Mouse (Mus musculus) limb, embryonic 11.5 days (tissue): ENCODE results near the gene Nav3. TPM values are rescaled to one million over a fixed set of nuclear protein-coding genes. Genes with fewer than 3 reads are reported as not detected.

Experiments used
- ATAC-seq: fragments of 200-750 bp; cut with Nextera tagmentation; 2 replicates; pipeline ENCODE4 v1.8.0; 2017; ENCODE audit warnings: low read depth; ENCODE audit not compliant: insufficient number of reproducible peaks, low FRiP score, low TSS enrichment
- DNase-seq: peaks from one replicate; pipeline ENCODE4 v3.0.0-alpha.2; 2015; ENCODE audit warnings: low spot score
- H3K27ac ChIP-seq: fragments of 300-500 bp; sonication (generic); replicated peaks from 2 replicates; pipeline ENCODE4 v1.5.1; 2014; ENCODE audit warnings: low read depth, mild to moderate bottlenecking, low read length
- H3K27me3 ChIP-seq: fragments of 300-500 bp; sonication (generic); 2 replicates; pipeline ENCODE4 v1.6.1; 2014; ENCODE audit warnings: mild to moderate bottlenecking, low read length, mixed read lengths; ENCODE audit not compliant: control insufficient read depth, insufficient read depth
- H3K36me3 ChIP-seq: fragments of 300-500 bp; sonication (generic); 2 replicates; pipeline ENCODE4 v1.6.1; 2014; ENCODE audit warnings: mild to moderate bottlenecking, low read length, moderate library complexity, mixed read lengths; ENCODE audit not compliant: control insufficient read depth, insufficient read depth
- H3K4me1 ChIP-seq: fragments of 300-500 bp; sonication (generic); 2 replicates; pipeline ENCODE4 v1.6.1; 2014; ENCODE audit warnings: low read length, mixed read lengths; ENCODE audit not compliant: control insufficient read depth, insufficient read depth
- H3K4me2 ChIP-seq: fragments of 300-500 bp; sonication (generic); 2 replicates; pipeline ENCODE4 v1.6.1; 2014; ENCODE audit warnings: low read depth, mild to moderate bottlenecking, moderate library complexity; ENCODE audit not compliant: severe bottlenecking
- H3K4me3 ChIP-seq: fragments of 300-500 bp; sonication (generic); 2 replicates; pipeline ENCODE4 v1.5.1; 2014; ENCODE audit warnings: low read depth, low read length
- H3K9ac ChIP-seq: fragments of 300-500 bp; sonication (generic); 2 replicates; pipeline ENCODE4 v1.6.1; 2014; ENCODE audit warnings: mild to moderate bottlenecking, low read length
- H3K9me3 ChIP-seq: fragments of 300-500 bp; sonication (generic); 2 replicates; pipeline ENCODE4 v1.6.1; 2016; ENCODE audit warnings: low read length; ENCODE audit not compliant: control insufficient read depth
- WGBS: fragments of 180-500 bp; shearing (Covaris S2); extraction: QIAGEN DNeasy Blood & Tissue Kit; methylation state at CpG from one replicate; pipeline ENCODE4 v1.1.7; 2014; 5-methylcytosine and 5-hydroxymethylcytosine counted together
- polyA plus RNA-seq: library from polyadenylated mRNA; unstranded; fragments of >200 nt; fragmentation: Nextera tagmentation; extraction: Ambion mirVana; gene quantifications from 2 replicates; pipeline ENCODE4 v1.2.1, GENCODE M21; 2014

Gene Nav3
- polyA plus RNA-seq, 1 experiment from 2014 or later: 1.8 TPM

- 87% methylated on average over 4 of the region's 4 CpGs for WGBS
- ATAC-seq (no peak), DNase-seq (no peak)
- Histone ChIP-seq H3K27ac (no peak overlapping the region), H3K9me3 (no peaks in the 10 kb centered on the region), H3K27me3 (no peaks in the 10 kb centered on the region), H3K4me2 (no peak overlapping the region), H3K4me1 (no peaks in the 10 kb centered on the region), H3K36me3 (no peaks in the 10 kb centered on the region), H3K4me3 (no peak overlapping the region), H3K9ac (no peak overlapping the region)
Observed at GRCm38 (mm10) chr10:109903241-109903640, 552.8 kb downstream of the Nav3 start.

GRCm38 (mm10) chr10:109889171-109889475 is 566.9 kb downstream of the Nav3 start:
- Histone ChIP-seq H3K27me3 (no peaks in the 10 kb centered on the region), H3K4me2 (no peak overlapping the region), H3K9ac (no peak overlapping the region), H3K9me3 (no peaks in the 10 kb centered on the region), H3K4me3 (no peak overlapping the region), H3K36me3 (no peaks in the 10 kb centered on the region), H3K4me1 (no peaks in the 10 kb centered on the region), H3K27ac (no peak overlapping the region)
- DNase-seq: no peak
- ATAC-seq: no peak
- WGBS: 90% methylated on average over 3 of the region's 3 CpGs

GRCm38 (mm10) chr10:109888355-109889170 is 567.4 kb downstream of the Nav3 start:
- DNase-seq (no peak), ATAC-seq (no peak)
- H3K27ac ChIP-seq: no peak overlapping the region
- H3K9ac ChIP-seq: no peak overlapping the region
- no peaks in the 10 kb centered on the region for H3K9me3 ChIP-seq
- 85% methylated on average over 11 of the region's 11 CpGs for WGBS
- H3K4me2 ChIP-seq: no peak overlapping the region
- H3K4me3 ChIP-seq: no peak overlapping the region
- no peaks in the 10 kb centered on the region for H3K36me3 ChIP-seq
- H3K27me3 ChIP-seq: no peaks in the 10 kb centered on the region
- no peaks in the 10 kb centered on the region for H3K4me1 ChIP-seq

- Histone ChIP-seq H3K9ac (no peak overlapping the region), H3K36me3 (no peaks in the 10 kb centered on the region), H3K27me3 (no peaks in the 10 kb centered on the region), H3K4me1 (no peaks in the 10 kb centered on the region), H3K4me2 (no peak overlapping the region), H3K9me3 (no peaks in the 10 kb centered on the region), H3K4me3 (no peak overlapping the region), H3K27ac (no peak overlapping the region)
- DNase-seq: no peak
- no peak for ATAC-seq
- WGBS: 85% methylated on average over 3 of the region's 3 CpGs
Observed at GRCm38 (mm10) chr10:109887160-109887559, 568.8 kb downstream of the Nav3 start.

DNA sequence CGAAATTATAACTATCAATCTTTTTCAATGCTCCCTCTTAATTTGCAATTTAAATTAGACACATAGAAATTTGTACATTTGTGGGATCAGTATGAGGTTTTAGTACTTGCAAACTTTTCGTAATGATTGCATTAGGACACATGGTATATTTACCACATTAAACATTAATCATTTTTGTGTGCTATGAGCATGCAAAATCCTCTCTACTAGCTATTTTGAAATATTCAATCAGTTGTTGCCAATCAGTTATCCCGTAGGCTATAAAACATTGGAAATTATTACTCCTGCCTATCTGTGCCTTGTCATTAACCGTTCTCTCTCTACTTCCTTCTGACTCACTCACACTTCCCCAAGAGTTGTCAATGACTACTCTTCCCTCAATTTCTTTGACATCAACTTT is 579.9 kb downstream of the Nav3 start:
- H3K27ac ChIP-seq: no peak overlapping the region
- 87% methylated on average over 4 of the region's 4 CpGs for WGBS
- no peak overlapping the region for H3K4me2 ChIP-seq
- no peaks in the 10 kb centered on the region for H3K27me3 ChIP-seq
- no peak overlapping the region for H3K9ac ChIP-seq
- H3K4me1 ChIP-seq: no peaks in the 10 kb centered on the region
- DNase-seq (no peak), ATAC-seq (no peak)
- H3K36me3 ChIP-seq: no peaks in the 10 kb centered on the region
- no peaks in the 10 kb centered on the region for H3K9me3 ChIP-seq
- H3K4me3 ChIP-seq: no peak overlapping the region

GRCm38 (mm10) chr10:109875312-109875830 is 580.6 kb downstream of the Nav3 start:
- H3K36me3 ChIP-seq: no peaks in the 10 kb centered on the region
- no peak for DNase-seq
- no peaks in the 10 kb centered on the region for H3K27me3 ChIP-seq
- H3K4me1 ChIP-seq: no peaks in the 10 kb centered on the region
- H3K9ac ChIP-seq: no peak overlapping the region
- no peak overlapping the region for H3K4me2 ChIP-seq
- no peak overlapping the region for H3K4me3 ChIP-seq
- no peaks in the 10 kb centered on the region for H3K9me3 ChIP-seq
- ATAC-seq: no peak
- no peak overlapping the region for H3K27ac ChIP-seq

DNA sequence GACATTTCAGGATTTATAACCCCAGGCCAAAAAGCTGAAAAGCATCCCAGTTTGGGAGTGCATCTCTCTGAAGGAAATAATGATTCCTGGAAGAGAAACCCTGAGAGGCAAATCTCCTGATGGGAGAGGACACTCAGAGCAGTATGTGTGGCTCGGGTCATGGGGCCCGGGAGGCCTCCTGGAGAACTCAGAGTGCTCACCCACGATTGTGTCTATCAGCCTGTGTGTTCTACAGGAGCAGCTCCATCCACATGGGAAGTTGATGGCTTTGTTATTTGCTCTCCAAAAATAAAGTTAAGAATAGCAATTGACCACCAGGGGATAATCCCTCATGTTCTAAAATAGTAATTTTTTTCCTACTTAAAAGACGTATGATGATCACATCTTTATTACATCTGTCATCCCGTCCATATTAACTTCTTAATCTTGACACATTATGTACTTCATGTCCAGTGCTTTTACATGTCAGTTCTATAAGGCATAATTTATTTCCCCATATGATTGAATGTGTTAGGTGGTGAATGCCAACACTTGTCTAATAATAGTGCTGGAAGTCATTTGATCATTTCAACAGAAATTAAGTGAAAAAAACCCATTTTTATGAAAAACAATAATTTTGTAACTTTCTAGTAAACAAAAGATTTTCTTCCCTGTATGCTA is 581.2 kb downstream of the Nav3 start:
- DNase-seq (no peak), ATAC-seq (no peak)
- Histone ChIP-seq H3K27ac (no peak overlapping the region), H3K36me3 (no peaks in the 10 kb centered on the region), H3K4me3 (no peak overlapping the region), H3K4me2 (no peak overlapping the region), H3K9me3 (no peaks in the 10 kb centered on the region), H3K4me1 (no peaks in the 10 kb centered on the region), H3K27me3 (no peaks in the 10 kb centered on the region), H3K9ac (no peak overlapping the region)
- 31% methylated on average over 5 of the region's 5 CpGs for WGBS

GRCm38 (mm10) chr10:109866063-109866462 is 589.9 kb downstream of the Nav3 start:
- H3K9me3 ChIP-seq: no peaks in the 10 kb centered on the region
- H3K4me1 ChIP-seq: no peaks in the 10 kb centered on the region
- 80% methylated on average over 2 of the region's 2 CpGs for WGBS
- no peaks in the 10 kb centered on the region for H3K27me3 ChIP-seq
- H3K4me2 ChIP-seq: no peak overlapping the region
- H3K27ac ChIP-seq: no peak overlapping the region
- no peaks in the 10 kb centered on the region for H3K36me3 ChIP-seq
- DNase-seq (no peak), ATAC-seq (no peak)
- H3K9ac ChIP-seq: no peak overlapping the region
- H3K4me3 ChIP-seq: no peak overlapping the region
